Mouse (Mus musculus) kidney, embryonic 16.5 days (tissue): ENCODE data around the gene Synrg. TPM values are rescaled to one million over a fixed set of nuclear protein-coding genes. Genes with fewer than 3 reads are reported as not detected.

Experiments
- ATAC-seq: fragments of 200-750 bp; cut with Nextera tagmentation; 2 replicates; pipeline ENCODE4 v1.8.0; 2017; ENCODE audit warnings: moderate TSS enrichment; ENCODE audit not compliant: low FRiP score, low TSS enrichment
- H3K27ac ChIP-seq: fragments of 300-500 bp; sonication (generic); 2 replicates; pipeline ENCODE4 v1.5.1; 2014; ENCODE audit warnings: low read length
- H3K27me3 ChIP-seq: fragments of 300-500 bp; sonication (generic); 2 replicates; pipeline ENCODE4 v1.6.1; 2014; ENCODE audit warnings: low read length, control low read depth, mixed read lengths; ENCODE audit not compliant: insufficient read depth
- H3K36me3 ChIP-seq: fragments of 300-500 bp; sonication (generic); 2 replicates; pipeline ENCODE4 v1.6.1; 2014; ENCODE audit warnings: low read length, control low read depth, mixed read lengths; ENCODE audit not compliant: insufficient read depth
- H3K4me1 ChIP-seq: fragments of 300-500 bp; sonication (generic); 2 replicates; pipeline ENCODE4 v1.6.1; 2014; ENCODE audit warnings: low read length, control low read depth, mixed read lengths; ENCODE audit not compliant: insufficient read depth
- H3K4me2 ChIP-seq: fragments of 300-500 bp; sonication (generic); replicated peaks from 2 replicates; pipeline ENCODE4 v1.6.1; 2014; ENCODE audit warnings: low read depth, low read length
- H3K4me3 ChIP-seq: fragments of 300-500 bp; sonication (generic); 2 replicates; pipeline ENCODE4 v1.5.1; 2014; ENCODE audit warnings: mild to moderate bottlenecking, low read length
- H3K9ac ChIP-seq: fragments of 300-500 bp; sonication (generic); replicated peaks from 2 replicates; pipeline ENCODE4 v1.6.1; 2014; ENCODE audit warnings: low read length
- H3K9me3 ChIP-seq: fragments of 300-500 bp; sonication (generic); 2 replicates; pipeline ENCODE4 v1.6.1; 2016; ENCODE audit warnings: low read length, control low read depth
- WGBS: fragments of 180-500 bp; shearing (Covaris S2); extraction: QIAGEN DNeasy Blood & Tissue Kit; methylation state at CpG from one replicate; pipeline ENCODE4 v1.1.7; 2014; 5-methylcytosine and 5-hydroxymethylcytosine counted together
- polyA plus RNA-seq: library from polyadenylated mRNA; unstranded; fragments of >200 nt; fragmentation: Nextera tagmentation; extraction: Ambion mirVana; gene quantifications from 2 replicates; pipeline ENCODE4 v1.2.1, GENCODE M21; 2015

The Synrg gene
- polyA plus RNA-seq, 1 experiment from 2014 or later = 10.5 TPM

DNA sequence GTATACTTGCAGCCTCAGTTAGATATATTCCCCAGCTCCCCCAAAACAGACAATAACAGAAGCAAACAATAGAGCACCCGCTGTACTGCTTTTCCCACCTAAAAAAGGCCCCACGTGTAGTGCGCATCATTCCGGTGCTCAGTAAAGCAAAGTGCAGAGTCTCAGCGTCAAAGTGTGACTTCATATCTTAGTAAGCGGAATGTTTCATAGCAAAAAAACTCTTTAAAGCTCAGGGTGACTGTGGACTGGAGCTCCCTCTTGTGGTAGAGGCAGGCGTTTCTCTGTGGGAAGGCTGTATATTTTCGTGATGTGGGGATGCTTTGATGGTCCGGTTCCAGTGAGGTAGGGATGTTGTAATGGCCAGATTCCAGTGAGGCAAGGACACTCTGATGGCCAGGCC lies 67.7 kb downstream of the Synrg start:
- no peak overlapping the region for H3K9ac ChIP-seq
- no peak overlapping the region for H3K27ac ChIP-seq
- no peaks in the 10 kb centered on the region for H3K4me1 ChIP-seq
- WGBS = 51% methylated on average over 9 of the region's 9 CpGs
- H3K9me3 ChIP-seq = no peaks in the 10 kb centered on the region
- no peaks in the 10 kb centered on the region; the same call in 1 of the 2 replicates for H3K36me3 ChIP-seq
- no peak for ATAC-seq
- H3K27me3 ChIP-seq = no peaks in the 10 kb centered on the region
- no peak overlapping the region for H3K4me2 ChIP-seq
- H3K4me3 ChIP-seq = no peak overlapping the region

DNA sequence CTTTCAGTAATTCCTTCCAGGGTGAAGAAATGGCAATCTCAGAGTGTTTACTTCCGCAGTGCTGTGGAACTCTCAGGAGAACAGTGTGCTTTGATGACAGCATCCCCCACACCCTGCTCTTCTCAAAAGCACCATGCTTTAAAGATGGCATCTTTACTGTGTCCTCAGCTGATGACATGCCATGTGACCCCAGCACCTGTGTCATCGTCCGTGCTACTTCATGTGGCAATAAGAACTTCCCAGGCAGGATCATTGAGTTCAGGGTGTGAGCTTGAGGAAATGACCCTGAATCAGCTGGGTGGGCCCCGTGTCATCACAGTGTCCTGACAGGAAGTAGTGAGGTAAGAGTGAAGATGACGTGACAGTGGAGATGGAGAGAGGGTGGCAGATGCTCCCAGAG lies 68.3 kb downstream of the Synrg start:
- no peaks in the 10 kb centered on the region for H3K4me1 ChIP-seq
- 68% methylated on average over 5 of the region's 5 CpGs for WGBS
- no peak overlapping the region for H3K4me3 ChIP-seq
- no peak overlapping the region for H3K9ac ChIP-seq
- no peak overlapping the region for H3K4me2 ChIP-seq
- H3K36me3 ChIP-seq = no peaks in the 10 kb centered on the region
- no peaks in the 10 kb centered on the region for H3K27me3 ChIP-seq
- H3K27ac ChIP-seq = no peak overlapping the region
- no peaks in the 10 kb centered on the region for H3K9me3 ChIP-seq
- ATAC-seq = no peak

DNA sequence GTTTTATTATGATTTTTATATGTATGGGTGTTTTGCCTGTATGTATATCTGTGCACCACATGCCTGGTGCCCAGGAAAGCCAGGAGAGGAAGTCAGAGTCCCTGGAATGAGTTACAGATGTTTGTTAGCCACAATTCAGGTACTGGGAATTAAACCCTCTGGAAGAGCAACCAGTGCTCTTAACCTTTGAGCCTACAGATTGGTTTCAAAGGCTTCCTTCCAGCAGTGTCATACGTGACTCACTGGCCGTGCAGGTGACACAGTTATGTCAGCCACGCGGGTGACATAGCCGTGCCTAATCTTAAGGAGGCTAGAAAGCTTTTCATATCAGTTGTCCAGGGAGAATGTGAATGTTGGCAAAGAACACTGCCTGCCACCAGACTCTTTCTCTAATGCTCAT lies 69.4 kb downstream of the Synrg start:
- Histone ChIP-seq H3K4me2 (no peak overlapping the region), H3K9me3 (no peaks in the 10 kb centered on the region), H3K4me3 (no peak overlapping the region), H3K9ac (no peak overlapping the region), H3K27me3 (no peaks in the 10 kb centered on the region), H3K27ac (no peak overlapping the region), H3K36me3 (no peaks in the 10 kb centered on the region), H3K4me1 (no peaks in the 10 kb centered on the region)
- no peak for ATAC-seq
- WGBS = 86% methylated on average over 5 of the region's 5 CpGs

DNA sequence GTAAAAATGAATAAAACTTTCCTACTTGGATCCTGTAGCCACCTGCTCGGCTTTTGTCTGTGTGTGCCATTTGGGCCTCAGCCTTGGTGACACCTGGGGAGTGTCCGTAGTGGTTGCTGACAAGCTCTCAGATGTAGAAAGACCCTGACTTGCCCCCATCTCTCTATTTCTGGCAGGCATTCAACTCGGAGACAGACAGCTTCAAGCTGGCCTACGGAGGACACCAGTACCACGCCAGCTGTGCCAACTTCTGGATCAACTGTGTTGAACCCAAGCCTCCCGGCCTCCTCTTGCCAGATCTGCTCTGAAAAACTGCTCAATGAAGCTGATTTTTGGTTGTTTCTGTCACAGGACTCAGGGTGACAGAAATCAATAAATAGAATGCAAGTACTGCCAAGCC lies 76.4 kb downstream of the Synrg start:
- Histone ChIP-seq H3K4me3 (no peak overlapping the region), H3K4me1 (no peaks in the 10 kb centered on the region), H3K27me3 (no peaks in the 10 kb centered on the region), H3K9me3 (no peaks in the 10 kb centered on the region), H3K27ac (no peak overlapping the region), H3K36me3 (no peaks in the 10 kb centered on the region; the same call in 1 of the 2 replicates), H3K4me2 (no peak overlapping the region), H3K9ac (no peak overlapping the region)
- no peak for ATAC-seq
- WGBS = 79% methylated on average over 6 of the region's 6 CpGs

DNA sequence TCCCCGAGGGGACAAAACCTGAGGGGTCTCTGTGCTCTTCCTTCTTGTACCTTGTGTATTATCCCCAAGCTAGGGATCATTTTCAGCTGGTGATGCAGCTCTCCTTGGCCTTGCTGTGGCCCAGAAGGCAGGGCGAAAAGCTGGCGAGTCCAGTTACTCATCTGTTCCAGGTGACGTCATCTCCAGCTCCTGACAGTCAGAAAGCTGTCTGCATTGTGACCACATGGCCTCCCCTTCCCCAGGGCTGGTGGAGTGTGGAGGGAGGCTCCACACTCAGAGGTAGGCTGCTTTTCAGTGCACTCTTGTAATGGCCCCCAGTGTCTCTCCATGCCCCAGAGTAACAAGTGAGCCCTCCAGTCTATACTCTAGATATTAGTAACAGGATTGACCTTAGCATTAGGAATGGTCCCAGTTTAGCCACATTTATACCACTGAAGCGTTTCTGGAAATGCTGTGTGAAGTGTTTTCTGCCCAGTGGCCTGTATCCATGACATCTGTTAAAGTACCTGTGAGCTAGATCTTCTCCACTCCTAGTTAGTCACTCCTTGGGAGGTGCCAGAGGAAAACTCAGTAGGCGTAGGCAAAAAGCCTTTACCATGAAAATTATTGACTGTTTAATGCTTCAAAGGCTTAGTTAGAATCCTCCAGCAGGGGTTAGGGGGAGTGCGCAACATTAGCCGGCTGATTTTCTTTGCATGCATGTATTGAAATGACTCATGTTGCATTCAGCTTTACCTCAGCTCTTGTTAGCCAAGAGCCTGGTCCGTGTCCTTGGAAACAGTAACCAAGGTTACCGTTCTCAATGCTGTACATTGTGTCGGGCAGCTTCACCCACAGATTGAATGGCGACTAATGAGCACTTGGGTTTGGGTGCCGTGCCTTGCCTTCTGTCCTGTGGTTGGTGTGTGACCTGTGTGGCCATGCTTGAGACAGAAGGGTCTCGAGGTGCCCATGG lies 78.9 kb downstream of the Synrg start:
- Histone ChIP-seq H3K27me3 (no peaks in the 10 kb centered on the region), H3K9ac (no peak overlapping the region), H3K27ac (no peak overlapping the region), H3K9me3 (no peaks in the 10 kb centered on the region), H3K4me2 (no peak overlapping the region), H3K4me3 (no peak overlapping the region), H3K36me3 (no peaks in the 10 kb centered on the region; the same call in 1 of the 2 replicates), H3K4me1 (no peaks in the 10 kb centered on the region)
- WGBS = 65% methylated on average over 14 of the region's 14 CpGs
- no peak for ATAC-seq

DNA sequence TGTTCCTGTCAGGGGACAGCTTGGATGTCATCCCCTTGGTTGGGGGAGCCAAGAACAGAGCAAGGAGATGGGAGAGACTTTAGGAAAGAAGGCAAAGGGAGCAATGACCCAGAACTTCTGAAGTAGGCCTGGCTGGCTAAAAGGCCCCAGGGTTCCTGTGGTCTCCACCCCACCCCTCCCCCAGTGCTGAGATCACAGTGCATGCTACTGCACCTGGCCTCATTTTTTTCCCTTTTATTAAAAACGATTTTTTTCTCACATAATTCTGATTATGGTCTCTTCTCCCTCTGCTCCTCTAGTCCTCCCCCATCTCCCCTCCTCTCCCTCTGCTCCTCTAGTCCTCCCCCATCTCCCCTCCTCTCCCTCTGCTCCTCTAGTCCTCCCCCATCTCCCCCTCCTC lies 80.8 kb downstream of the Synrg start:
- no peaks in the 10 kb centered on the region for H3K27me3 ChIP-seq
- H3K9ac ChIP-seq = no peak overlapping the region
- H3K27ac ChIP-seq = no peak overlapping the region
- H3K4me3 ChIP-seq = no peak overlapping the region
- no peak overlapping the region for H3K4me2 ChIP-seq
- no peaks in the 10 kb centered on the region for H3K9me3 ChIP-seq
- 27% methylated on average over 1 of the region's 1 CpGs for WGBS
- no peaks in the 10 kb centered on the region for H3K4me1 ChIP-seq
- H3K36me3 ChIP-seq = no peaks in the 10 kb centered on the region; the same call in 1 of the 2 replicates
- no peak for ATAC-seq

DNA sequence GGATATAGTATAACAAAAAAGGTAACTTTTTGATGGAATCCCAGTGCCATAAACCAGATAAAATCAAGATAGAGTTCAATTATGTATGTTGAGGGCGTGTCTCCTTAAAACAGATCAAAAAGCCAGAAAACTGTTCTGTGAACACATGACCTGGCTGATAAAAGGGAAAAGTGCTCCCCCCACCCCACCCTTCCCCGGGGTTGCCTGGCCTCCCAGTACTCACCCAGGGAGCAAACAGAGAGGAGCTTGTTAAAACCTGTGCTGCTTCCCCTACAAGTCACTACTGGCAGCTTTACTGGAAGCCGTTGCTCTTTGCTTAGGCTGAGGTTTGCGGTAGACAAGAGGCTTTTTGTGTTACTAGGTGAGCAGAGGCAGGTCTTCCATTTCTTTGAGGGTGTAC lies 83.0 kb downstream of the Synrg start:
- Histone ChIP-seq H3K9me3 (no peaks in the 10 kb centered on the region), H3K9ac (no peak overlapping the region), H3K4me1 (no peaks in the 10 kb centered on the region), H3K36me3 (no peaks in the 10 kb centered on the region), H3K27ac (no peak overlapping the region), H3K4me3 (no peak overlapping the region), H3K4me2 (no peak overlapping the region), H3K27me3 (no peaks in the 10 kb centered on the region)
- WGBS = 69% methylated on average over 4 of the region's 4 CpGs
- no peak for ATAC-seq

DNA sequence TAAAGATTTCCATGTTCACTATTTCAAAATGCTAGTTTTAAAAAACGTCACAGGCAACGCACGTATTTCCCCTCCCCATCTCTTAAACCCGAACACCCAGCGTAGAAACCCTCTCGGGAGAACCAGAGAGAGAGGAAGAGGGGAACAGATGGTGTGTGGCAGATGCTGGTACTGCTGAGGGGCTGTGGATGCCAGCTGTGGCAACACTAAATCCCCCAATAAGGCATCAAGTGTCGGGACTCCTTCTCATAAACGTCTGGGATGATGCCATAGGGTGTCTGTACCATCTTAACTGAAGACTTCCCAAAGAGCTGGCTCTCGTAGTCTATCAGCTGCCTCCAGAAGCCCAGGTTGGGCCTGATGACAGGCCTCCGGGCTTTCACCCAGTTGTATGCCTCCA lies 84.2 kb downstream of the Synrg start:
- WGBS = 68% methylated on average over 10 of the region's 10 CpGs
- H3K4me3 ChIP-seq = no peak overlapping the region
- no peak for ATAC-seq
- no peaks in the 10 kb centered on the region for H3K36me3 ChIP-seq
- H3K9me3 ChIP-seq = no peaks in the 10 kb centered on the region
- H3K27me3 ChIP-seq = no peaks in the 10 kb centered on the region
- H3K27ac ChIP-seq = no peak overlapping the region
- H3K4me1 ChIP-seq = no peaks in the 10 kb centered on the region
- H3K4me2 ChIP-seq = no peak overlapping the region
- no peak overlapping the region for H3K9ac ChIP-seq

DNA sequence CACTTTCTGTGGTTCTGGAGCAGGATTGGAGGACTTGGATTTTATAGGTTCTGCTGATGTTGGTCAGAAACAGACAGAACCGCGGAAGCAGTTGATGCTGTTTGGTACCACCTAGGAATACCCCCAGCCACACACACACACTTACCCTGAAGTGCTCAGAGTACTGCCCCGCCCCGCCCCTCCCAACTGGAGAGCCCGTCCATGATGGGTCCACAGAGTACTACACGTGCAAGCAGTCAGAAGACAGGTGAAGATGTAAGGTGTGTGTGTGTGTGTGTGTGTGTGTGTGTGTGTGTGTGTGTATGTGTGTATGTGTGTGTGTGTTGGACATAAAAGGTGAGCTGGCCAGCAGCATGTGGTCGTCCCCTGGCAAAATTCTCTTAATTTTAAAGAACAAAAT lies 88.8 kb downstream of the Synrg start:
- H3K27ac ChIP-seq = no peak overlapping the region
- H3K4me1 ChIP-seq = no peaks in the 10 kb centered on the region
- no peak overlapping the region for H3K4me3 ChIP-seq
- ATAC-seq = no peak
- no peaks in the 10 kb centered on the region for H3K9me3 ChIP-seq
- no peaks in the 10 kb centered on the region for H3K36me3 ChIP-seq
- no peak overlapping the region for H3K4me2 ChIP-seq
- no peak overlapping the region for H3K9ac ChIP-seq
- H3K27me3 ChIP-seq = no peaks in the 10 kb centered on the region
- WGBS = 81% methylated on average over 7 of the region's 7 CpGs

DNA sequence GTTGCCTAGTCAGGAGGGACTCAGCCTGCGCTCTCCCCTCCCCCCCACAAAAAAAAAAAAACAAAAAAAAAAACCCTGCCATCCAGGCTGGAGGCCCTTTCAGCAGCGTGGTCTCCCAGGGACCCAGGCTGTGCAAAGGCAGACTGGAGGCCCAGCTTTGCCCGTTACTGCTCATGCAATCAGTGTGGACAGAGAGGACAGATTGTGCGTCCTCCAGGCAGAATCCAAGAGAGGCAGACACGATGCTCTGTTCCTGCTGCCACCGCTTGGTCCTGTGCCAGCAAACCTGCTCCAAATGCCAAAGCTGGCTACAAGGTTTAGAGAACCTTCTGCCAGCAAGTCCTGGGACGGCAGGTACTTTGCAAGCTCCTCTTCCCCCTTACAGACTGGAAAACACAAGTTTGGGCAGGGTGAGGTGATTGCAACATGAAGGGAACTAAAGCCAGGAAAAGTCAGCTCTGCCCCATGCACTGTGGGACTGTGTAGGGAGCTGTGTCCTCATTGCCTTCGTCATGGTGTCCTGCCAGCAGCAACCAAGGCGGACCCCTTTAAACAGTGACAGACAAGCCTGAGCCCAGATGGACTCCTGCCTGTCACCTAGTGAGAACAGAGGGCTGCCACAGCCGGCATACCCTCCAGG lies 89.4 kb downstream of the Synrg start:
- Histone ChIP-seq H3K9me3 (no peaks in the 10 kb centered on the region), H3K4me1 (no peaks in the 10 kb centered on the region), H3K9ac (no peak overlapping the region), H3K27me3 (no peaks in the 10 kb centered on the region), H3K4me3 (no peak overlapping the region), H3K36me3 (no peaks in the 10 kb centered on the region), H3K27ac (no peak overlapping the region), H3K4me2 (no peak overlapping the region)
- WGBS = 80% methylated on average over 10 of the region's 10 CpGs
- ATAC-seq = no peak
